ENCODE assay signal across 27 mouse cellular contexts in the genomic region with DNA sequence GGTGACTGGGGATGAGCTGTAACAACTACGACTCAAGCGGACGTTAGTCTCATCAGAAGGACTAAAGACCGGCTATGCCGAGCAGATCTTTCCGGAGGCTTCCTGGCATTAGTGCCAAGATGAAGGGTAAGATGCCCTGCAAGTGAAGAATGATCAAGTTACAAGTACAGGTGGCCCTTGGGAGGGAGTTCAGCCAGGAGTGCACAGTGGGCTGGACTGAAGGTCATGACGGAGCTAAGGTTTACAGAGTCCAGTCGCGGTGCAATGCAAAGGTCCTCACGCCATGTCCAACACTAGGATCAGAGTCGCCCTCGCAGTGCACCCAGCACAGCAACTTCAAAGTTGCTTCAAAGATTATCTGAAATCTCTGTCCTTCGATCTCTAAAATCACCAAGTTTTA. TPM values are rescaled to one million over a fixed set of nuclear protein-coding genes. Genes with fewer than 3 reads are reported as not detected.
DNase-seq lines count a peak whose midpoint lies in the region; ATAC-seq and TF ChIP-seq lines count a peak whose summit lies in the region.
"Had no signal": no experiment of that assay in that cellular context is flagged by ENCODE, and none has a peak within 500 bp of the region (broad histone marks: within the 10 kb centered on the region; RNA-seq: fewer than 3 reads in every experiment).

No protein-coding gene starts in this region.

- H3K36me3 ChIP-seq in liver, adult 2 months (ENCODE audit: control insufficient read depth, insufficient read depth, low read length) = no peaks in the 10 kb centered on the region
- H3K36me3 ChIP-seq in liver, embryonic 12.5 days = no peaks in the 10 kb centered on the region
- H3K36me3 ChIP-seq: embryonic facial prominence, embryonic 15.5 days; hindbrain, embryonic 10.5 days; limb, embryonic 12.5 days; lung, embryonic 15.5 days; neural tube, embryonic 13.5 days had no signal

- TF ChIP-seq POLR2A in liver, adult 2 months (IDR thresholded peaks at IDR 0.05; ENCODE audit: extremely low read depth, insufficient read depth, low read length) = no peak

- H3K4me2 ChIP-seq in liver, embryonic 12.5 days = no peak overlapping the region
- H3K4me2 ChIP-seq: embryonic facial prominence, embryonic 15.5 days; heart, embryonic 12.5 days; limb, embryonic 12.5 days; lung, embryonic 15.5 days; neural tube, embryonic 13.5 days had no signal

- H3K4me3 ChIP-seq in gastrocnemius, adult 2 months = no peak overlapping the region
- H3K4me3 ChIP-seq in liver, adult 2 months (ENCODE audit: insufficient read depth, low read depth, low read length) = no peak overlapping the region
- no peak overlapping the region for H3K4me3 ChIP-seq in liver, embryonic 12.5 days
- H3K4me3 ChIP-seq: embryonic facial prominence, embryonic 15.5 days; heart, embryonic 12.5 days; hindbrain, embryonic 10.5 days; limb, embryonic 12.5 days; lung, embryonic 15.5 days; neural tube, embryonic 13.5 days had no signal

- peaks cover 16% of the 10 kb centered on the region for H3K4me1 ChIP-seq in liver, adult 2 months (ENCODE audit: control insufficient read depth, insufficient read depth, low read length)
- peaks cover 20% of the 10 kb centered on the region for H3K4me1 ChIP-seq in liver, embryonic 12.5 days

- no peak overlapping the region for H3K9ac ChIP-seq in liver, adult 2 months (ENCODE audit: low read depth, low read length)
- H3K9ac ChIP-seq in liver, embryonic 12.5 days = no peak overlapping the region
- H3K9ac ChIP-seq: embryonic facial prominence, embryonic 15.5 days; heart, embryonic 12.5 days; limb, embryonic 12.5 days; liver, embryonic 14.5 days; lung, embryonic 15.5 days; neural tube, embryonic 13.5 days had no signal

- DNase-seq in gastrocnemius, adult 2 months = peak; percentile 55
- no peak for DNase-seq in gastrocnemius, postnatal 10 days
- DNase-seq in liver, adult 2 months (ENCODE audit: extremely low read depth, low read depth, low spot score) = peak; percentile 54
- peak; percentile 59 for DNase-seq in kidney, postnatal 14 days
- DNase-seq in right cerebral cortex, postnatal 25 days = no peak
- DNase-seq in frontal cortex, adult 2 months (ENCODE audit: extremely low spot score in 1 of 2, low spot score in 1 of 2) = no peak
- DNase-seq: adrenal gland, postnatal 14 days; cerebellum, adult 9-10 months; heart, postnatal 10 days; lung, postnatal 4 days; midbrain, embryonic 14.5 days; right cerebral cortex, postnatal 4 days; thymus, adult 2 months; thymus, postnatal 4 days had no signal

- peak overlapping the region; percentile 44 for H3K27ac ChIP-seq in gastrocnemius, adult 2 months
- H3K27ac ChIP-seq in liver, adult 2 months (replicated peaks; ENCODE audit: insufficient read depth, low read depth, low read length) = no peak overlapping the region
- no peak overlapping the region for H3K27ac ChIP-seq in liver, embryonic 12.5 days
- H3K27ac ChIP-seq: embryonic facial prominence, embryonic 15.5 days; hindbrain, embryonic 10.5 days; hindbrain, postnatal 0 days; liver, embryonic 14.5 days; lung, embryonic 15.5 days; neural tube, embryonic 13.5 days; stomach, postnatal 0 days had no signal

- TF ChIP-seq CTCF in gastrocnemius, adult 2 months (IDR thresholded peaks at IDR 0.05) = no peak
- no peak for TF ChIP-seq CTCF in liver, adult 2 months (IDR thresholded peaks at IDR 0.05; ENCODE audit: low read depth, low read length)

- ATAC-seq in liver, embryonic 12.5 days = no peak
- ATAC-seq: CD4-positive, CD25-positive, alpha-beta regulatory T cell, adult 4 months; forebrain, embryonic 14.5 days; hindbrain, postnatal 0 days; intestine, embryonic 16.5 days had no signal

- intact Hi-C loops in gastrocnemius, adult 2 months (cut with DNase I) = loop anchor here (5.0 kb wide), 1 partner anchor 43 kb away; no protein-coding TSS in a partner anchor

- peaks cover 37% of the 10 kb centered on the region; the same call in 1 of the 2 replicates for H3K79me2 ChIP-seq in liver, adult 2 months (ENCODE audit: control insufficient read depth, insufficient read depth, low read length)

- H3K9me3 ChIP-seq in liver, embryonic 12.5 days (replicated peaks) = 0 out of 2 replicates have a peak, but pooled peaks cover 3% of the 10 kb centered on the region
- H3K9me3 ChIP-seq: embryonic facial prominence, embryonic 15.5 days; hindbrain, embryonic 10.5 days; limb, embryonic 12.5 days; lung, embryonic 15.5 days; neural tube, embryonic 13.5 days had no signal

- 64% methylated on average over 13 of the region's 13 CpGs for WGBS in liver, adult 2 months
- WGBS in liver, embryonic 12.5 days (ENCODE audit: insufficient replicate concordance) = 81% methylated on average over 13 of the region's 13 CpGs

- no peaks in the 10 kb centered on the region for H3K27me3 ChIP-seq in liver, adult 2 months (ENCODE audit: control insufficient read depth, insufficient read depth, low read length)
- no peaks in the 10 kb centered on the region for H3K27me3 ChIP-seq in liver, embryonic 12.5 days (replicated peaks)
- H3K27me3 ChIP-seq: embryonic facial prominence, embryonic 15.5 days; heart, embryonic 12.5 days; limb, embryonic 12.5 days; lung, embryonic 15.5 days; neural tube, embryonic 13.5 days had no signal

RNA-seq across cellular contexts. Expression of gene Trio, which starts 45.2 kb away (rescaled TPM):
- total RNA-seq in gastrocnemius, adult 2 months (2021) = 10 to 100 TPM; 35.3 to 43.2 TPM
- total RNA-seq in gastrocnemius, postnatal 10 days (2021) = 10 to 100 TPM; 56.2 to 79.7 TPM
- 17.9 and 25.4 TPM in 2 replicates for total RNA-seq in liver, adult 2 months (2014; rRNA removed)
- 5.8 and 10.6 TPM in 2 replicates for polyA plus RNA-seq in liver, adult 2 months (2012; rRNA removed)
- polyA plus RNA-seq in liver, embryonic 12.5 days (2016; fragmentation: Nextera tagmentation; extraction: Ambion mirVana) = 5.2 and 5.6 TPM in 2 replicates
- 194 and 202 TPM in 2 replicates for polyA plus RNA-seq in frontal cortex, adult 2 months (2012; rRNA removed)

Comparison
In these comparisons a context has a peak if more than half of its experiments do, and no peak if none do; other contexts are left out.
1. DNase-seq: peak in gastrocnemius, adult 2 months (single experiment), liver, adult 2 months (single experiment) and kidney, postnatal 14 days (single experiment); none in gastrocnemius, postnatal 10 days (single experiment), right cerebral cortex, postnatal 25 days (single experiment) and frontal cortex, adult 2 months (0 of 2).